Mouse (Mus musculus) adrenal gland, adult (tissue): ENCODE measurements around the gene Depdc7.
A peak's percentile ranks its signal among the peaks of the same experiment; 100 is the strongest.

Experiments used
- DNase-seq, 2 experiments: peaks; one replicate each; pipeline ENCODE4 v3.0.0; 2022 to 2023; ENCODE audit warnings: low spot score in 1 of 2; ENCODE audit not compliant: inconsistent age in 2 of 2

Gene Depdc7

GRCm38 (mm10) chr2:104742741-104743064, at the start of gene Depdc7:
TSS of gene Depdc7 (minus strand) at chr2:104742878.
- peak; percentile 90 to 96 for DNase-seq

DNA sequence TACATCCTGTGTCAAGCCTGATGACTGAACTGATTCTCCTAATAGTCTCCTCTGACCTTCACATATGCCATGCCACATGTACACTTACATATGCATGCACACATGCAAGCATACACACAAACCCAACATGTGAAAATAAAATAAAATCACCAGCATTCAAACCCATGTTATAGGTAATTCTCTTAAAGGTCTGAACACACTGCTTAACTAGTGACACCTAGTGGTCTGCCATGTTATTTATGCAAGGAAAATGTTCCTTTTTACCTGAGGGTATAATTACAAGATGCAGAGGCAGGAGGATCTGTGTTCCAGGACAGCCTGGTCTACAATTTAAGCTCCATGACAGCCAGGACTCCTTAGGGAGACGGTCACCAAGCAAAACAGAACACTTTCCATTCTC, 32.1 kb upstream of the Depdc7 start:
- DNase-seq, result peak in 1 of 2 experiments; percentile 58

DNA sequence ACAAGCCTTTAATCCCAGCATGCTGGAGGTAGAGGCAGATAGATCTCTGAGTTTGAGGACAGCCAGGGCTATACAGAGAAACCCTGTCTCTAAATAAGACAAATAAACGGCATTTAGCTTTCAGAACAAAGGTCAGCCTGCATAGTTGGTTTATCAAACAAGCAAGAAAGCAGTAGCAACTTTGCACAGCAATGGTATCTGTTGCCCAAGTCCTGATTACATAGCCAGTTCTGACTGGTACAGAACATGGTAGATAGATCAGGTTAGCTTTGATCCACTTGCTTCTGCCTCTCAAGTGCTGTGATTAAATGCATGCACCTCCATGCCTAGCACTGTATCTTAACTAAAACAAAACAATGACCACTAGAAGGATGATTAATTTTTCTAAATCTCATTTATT, 26.0 kb upstream of the Depdc7 start:
- DNase-seq, result no peak

GRCm38 (mm10) chr2:104764018-104764417, 21.3 kb upstream of the Depdc7 start:
- DNase-seq, result no peak

GRCm38 (mm10) chr2:104763134-104763703, 20.5 kb upstream of the Depdc7 start:
- no peak for DNase-seq

DNA sequence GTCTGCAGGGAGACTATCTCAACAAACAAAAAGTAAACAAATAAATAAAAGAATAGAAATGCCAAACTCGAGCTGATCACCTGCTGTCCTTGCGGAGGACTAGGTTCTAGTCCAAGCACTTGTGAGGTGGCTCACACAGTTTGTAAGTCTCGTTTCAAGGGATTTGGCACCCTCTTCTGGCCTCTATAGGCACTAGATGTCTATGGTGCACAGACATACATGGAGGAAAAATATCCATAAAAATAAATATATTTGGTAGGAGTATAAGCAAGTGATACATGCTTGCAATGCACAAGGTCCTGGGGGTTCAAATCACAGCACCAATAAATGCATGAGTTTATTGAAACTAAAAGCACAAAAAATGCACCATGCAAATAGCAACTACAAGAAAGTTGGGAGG, 7.9 kb upstream of the Depdc7 start:
- DNase-seq, result peak in 1 of 2 experiments; percentile 56

DNA sequence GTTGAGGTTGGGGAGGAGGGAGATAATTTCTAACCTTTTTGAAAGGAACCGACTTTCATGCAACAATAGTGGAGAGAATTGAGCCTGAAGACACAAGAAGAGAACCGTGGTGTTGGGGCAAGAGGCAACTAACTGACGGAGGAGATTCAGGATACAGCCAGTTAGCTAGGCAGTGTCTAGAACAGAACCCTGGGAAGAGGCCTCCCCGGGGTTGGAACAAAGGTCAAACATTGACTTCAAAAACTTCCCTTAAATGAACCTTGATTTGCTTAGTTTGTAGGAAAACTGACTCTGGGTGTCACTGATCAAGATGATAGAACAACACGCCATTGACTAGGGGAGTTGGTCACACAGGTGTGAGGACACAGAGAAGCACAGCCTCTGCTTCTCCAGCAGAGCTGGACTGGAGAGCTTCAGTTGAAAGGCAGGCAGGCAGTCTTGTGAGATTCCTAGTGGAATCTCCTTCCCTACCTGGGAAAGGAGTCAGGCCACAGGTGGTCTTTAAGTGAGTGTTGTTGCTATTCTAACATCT, 6.0 kb upstream of the Depdc7 start:
- DNase-seq, result no peak

- DNase-seq, result no peak
Observed at GRCm38 (mm10) chr2:104746251-104746650, 3.6 kb upstream of the Depdc7 start.

DNA sequence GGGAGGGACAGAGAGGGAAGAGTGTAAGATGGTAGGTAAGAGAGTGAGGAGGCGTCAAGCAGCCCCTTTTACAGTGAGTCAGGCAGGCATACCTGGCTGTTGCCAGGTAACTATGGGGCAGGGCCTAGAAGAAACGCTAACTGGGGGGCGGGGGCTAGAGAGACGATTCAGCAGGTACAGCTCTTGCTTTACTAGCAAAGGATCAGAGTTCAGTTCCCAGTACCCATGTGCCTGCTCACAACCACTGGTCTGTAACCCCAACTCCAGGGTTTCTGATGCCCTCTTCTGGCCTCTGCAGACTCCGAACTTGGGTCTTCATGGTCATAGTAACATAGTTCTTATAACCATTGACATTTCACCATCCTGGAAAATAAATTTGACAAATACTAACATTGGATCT, 1.3 kb upstream of the Depdc7 start:
- no peak for DNase-seq

- DNase-seq, result peak in 1 of 2 experiments; percentile 13
Observed at GRCm38 (mm10) chr2:104743160-104743559, 482 bp upstream of the Depdc7 start.

GRCm38 (mm10) chr2:104741896-104742740, 560 bp downstream of the Depdc7 start:
- peak in 1 of 2 experiments; percentile 35 for DNase-seq

DNA sequence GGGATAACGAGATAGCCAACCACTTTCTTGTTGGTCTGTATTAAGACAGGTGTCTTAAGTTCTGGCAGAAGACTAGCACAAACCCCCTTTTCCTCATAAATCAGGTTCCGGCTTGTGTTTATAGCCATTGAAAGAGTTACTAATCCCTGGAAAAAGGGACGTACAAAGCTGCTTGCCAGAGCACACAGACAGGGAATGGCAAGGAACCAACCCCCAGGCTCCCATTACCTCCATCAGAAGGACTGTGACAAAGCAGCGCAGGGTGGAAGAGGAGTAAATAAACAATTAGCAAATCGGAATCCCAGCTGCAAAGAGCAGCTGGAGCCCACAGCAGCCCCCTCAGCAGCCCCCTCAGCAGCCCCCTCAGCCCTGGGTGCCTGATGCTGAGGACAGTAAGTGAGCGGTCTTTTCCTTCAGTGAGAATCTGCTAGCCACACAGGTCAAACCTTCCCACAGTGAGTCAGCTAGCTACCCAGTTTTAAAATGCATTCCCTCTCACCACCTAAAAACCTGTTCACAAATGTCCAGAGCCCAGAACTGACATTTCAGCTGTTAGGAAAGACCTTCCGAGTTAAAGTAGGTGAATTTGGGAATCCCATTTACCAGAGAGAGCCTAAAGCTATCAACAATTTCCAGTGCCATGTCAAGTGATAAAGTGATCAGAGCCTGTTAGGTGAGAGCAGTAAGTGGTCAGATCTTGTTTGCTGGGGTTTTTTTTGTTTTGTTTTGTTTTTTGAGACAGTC, 1.5 kb downstream of the Depdc7 start:
- no peak for DNase-seq

DNA sequence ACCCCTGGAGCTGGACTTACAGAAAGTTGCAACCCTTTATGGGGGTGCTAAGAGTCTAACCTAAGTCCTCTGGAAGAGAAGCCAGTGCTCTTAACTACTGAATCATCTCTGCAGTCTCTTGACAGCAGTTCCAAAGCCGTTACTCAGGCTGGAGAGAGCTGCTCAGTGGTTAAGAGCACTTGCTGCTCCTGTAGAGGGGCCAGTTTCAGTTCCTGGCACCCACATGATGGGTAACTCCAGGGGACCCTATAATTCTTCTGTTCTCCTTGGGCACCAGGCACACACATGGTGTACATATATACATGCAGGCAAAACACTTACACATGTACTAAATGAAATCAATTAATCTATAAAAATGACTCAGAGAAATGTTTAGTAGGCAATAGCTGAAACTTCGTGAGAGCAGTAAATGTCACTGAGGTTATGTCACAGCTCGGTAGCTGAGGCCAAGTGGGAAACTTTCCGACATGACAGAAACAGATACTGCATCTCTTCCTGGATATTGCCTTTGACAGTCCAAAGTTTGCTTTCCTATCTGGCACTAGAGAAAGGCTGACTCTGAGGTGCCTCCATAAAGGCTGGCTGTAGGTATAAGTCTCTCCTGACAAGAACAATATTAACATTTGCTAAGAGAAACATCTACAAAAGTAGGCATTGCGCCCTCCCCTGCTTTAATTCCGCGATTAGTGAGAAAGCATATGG, 2.3 kb downstream of the Depdc7 start:
- DNase-seq, result no peak

DNA sequence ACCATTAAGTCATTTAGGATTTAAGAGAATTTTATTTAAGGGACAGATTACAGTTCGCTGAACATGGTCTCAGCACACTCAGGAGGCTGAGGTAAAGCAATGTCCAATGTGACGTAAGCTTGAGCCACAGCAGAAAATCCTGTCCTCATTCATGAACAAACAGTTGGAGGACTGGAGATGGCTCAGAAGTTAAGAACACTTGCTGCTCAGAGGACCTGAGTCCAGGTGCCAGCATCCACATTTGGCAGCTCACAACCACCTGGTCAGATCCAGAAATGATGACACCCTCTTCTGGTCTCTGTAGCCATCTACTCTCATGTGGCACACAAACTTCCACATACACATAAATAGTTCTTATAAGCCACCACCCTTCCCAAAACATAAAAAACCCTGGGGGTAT, 3.0 kb downstream of the Depdc7 start:
- no peak for DNase-seq

DNA sequence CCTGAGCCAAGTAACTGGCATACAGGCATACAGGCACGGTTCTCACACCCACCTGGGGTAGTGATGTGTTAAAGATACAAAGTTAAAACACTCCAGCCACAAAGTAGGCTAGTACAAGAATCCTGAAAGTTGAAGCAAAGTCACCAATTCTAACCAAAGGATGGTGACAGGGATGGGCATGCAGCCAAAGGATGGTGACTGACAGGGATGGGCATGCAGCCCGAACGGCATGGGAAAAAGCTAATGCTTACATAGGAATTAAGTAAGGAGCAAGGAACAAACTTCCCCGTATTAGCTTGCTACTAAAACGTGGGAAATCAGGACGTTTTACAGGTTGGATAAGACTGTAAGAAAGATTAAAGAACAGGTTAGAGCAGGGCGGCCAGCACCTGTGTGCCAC, 6.4 kb downstream of the Depdc7 start:
- peak in 1 of 2 experiments; percentile 35 for DNase-seq

DNA sequence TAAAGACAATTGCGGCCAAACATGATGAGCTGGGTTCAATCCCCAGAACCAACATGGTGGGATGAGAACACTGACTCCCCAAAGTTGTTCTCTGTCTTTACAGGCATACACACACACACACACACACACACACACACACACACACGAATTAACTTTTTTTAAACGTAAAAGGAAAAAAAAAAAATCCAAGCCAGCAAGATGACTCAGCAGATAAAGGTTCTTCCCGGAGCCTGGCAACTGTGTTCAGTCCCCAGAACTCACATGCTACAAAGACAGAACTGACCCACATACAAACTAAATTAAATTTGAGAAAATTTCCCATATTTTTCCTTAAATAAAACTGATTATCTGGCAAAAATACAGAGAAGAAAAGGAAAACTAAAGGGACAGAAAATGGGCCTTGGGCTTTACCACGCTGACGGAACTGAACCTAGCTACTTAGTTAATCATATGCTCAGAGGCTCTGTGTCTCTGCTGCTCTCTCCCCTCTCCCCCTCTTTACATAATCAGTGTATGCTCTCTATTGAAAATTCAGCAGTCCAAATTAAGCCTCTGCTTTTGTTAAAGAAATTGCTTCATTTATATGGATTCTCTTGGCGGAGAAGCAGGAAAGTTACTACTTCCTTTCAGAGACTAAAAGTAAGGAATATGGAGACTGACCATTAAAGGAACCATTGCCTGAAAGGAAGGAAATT, 10.0 kb downstream of the Depdc7 start:
- peak in 1 of 2 experiments; percentile 38 for DNase-seq

GRCm38 (mm10) chr2:104732033-104732444, 10.6 kb downstream of the Depdc7 start:
- DNase-seq, result peak in 1 of 2 experiments; percentile 38

DNA sequence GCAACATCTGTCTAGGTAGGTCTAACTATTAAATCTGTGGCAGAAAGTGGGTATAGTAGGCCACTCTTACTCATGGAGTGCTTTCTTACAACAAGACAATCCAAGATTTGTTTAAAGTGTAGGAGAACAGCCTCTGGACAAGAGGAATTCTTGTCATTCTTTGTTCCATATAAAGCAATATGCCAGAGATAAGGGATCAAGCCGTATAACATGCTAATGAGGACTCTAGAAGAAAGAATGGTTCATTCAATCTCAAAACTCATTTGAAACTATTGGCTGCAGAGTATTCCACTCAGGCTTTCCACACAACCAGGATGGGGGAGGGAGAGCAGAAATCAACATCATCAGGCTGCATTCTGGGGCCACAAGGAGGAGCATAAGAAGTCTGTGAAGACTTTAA, 15.3 kb downstream of the Depdc7 start:
- no peak for DNase-seq

DNA sequence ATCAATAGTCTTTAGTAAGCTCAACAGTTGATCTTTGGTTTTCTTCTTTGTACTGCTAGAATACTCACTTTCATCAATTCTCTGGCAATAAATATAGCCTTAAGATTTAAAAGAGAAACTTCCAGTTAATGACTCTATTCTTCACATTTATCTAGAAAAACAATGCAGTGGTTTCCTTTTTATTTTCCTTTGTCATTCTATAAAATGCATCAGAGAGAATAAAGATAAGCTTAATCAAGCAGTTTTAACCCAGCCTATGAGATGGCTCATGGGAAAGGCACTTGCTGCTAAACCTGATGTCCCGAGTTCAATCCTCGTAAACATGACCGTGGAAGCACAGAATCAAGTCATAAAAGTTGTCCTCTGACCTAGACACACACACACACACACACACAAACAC, 20.7 kb downstream of the Depdc7 start:
- DNase-seq, result no peak

- no peak for DNase-seq
Observed at GRCm38 (mm10) chr2:104717827-104718226, 24.9 kb downstream of the Depdc7 start.
